Mouse (Mus musculus): Measurements from ENCODE around the gene 4933428G20Rik. TPM values are rescaled to one million over a fixed set of nuclear protein-coding genes. Genes with fewer than 3 reads are reported as not detected.
A peak's percentile ranks its signal among the peaks of the same experiment; 100 is the strongest.

Gene 4933428G20Rik
- polyA plus RNA-seq, 1 experiment, result not detected

DNA sequence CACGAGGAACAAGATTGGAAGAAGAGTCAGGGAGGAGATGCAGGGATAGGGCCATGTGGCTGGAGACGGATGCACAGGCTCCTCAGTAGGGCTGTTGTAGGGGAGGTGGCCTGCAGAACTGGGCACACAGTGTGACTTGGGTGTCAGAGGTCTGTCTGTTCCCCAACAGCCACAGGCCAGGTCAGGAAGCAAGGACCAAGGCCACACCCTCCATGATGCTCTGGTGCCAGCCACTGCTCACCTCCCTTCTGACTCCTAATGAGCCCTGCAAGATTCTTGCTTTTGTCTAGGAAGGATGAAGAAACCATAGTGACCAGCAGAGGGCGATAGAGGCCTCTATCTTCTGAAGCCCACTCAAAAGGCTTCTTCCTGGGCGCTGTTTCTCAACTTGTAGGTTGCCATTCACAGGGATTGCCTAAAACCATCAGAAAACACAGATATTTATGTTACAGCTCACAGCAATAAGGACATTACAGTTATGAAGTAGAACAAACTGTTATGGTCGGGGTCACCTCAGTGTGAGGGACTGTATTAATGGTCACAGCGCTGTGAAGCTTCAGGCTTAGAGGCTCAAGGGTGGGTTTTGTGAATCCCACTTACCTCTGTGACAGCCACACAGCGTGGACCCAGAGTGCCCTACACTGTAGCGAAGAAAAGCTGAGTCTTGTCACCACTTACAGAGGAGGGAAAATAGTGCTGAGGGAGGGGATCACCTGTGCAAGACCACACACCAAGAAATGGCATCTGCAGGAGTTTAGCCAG is 23.6 kb downstream of the 4933428G20Rik start:
- Histone ChIP-seq H3K27ac (ENCODE audit: insufficient read depth, low read depth, low read length) (no peak overlapping the region), H3K4me1 (ENCODE audit: control insufficient read depth, insufficient read depth, insufficient read length, low read length) (no peaks in the 10 kb centered on the region), H3K27me3 (ENCODE audit: control insufficient read depth, insufficient read depth, low read length) (no peaks in the 10 kb centered on the region), H3K36me3 (ENCODE audit: control insufficient read depth, insufficient read depth, low read length) (no peaks in the 10 kb centered on the region), H3K4me3 (ENCODE audit: low read depth, low read length) (no peak overlapping the region)
- WGBS, result 58% methylated on average over 8 of the region's 8 CpGs
- TF ChIP-seq POLR2A (IDR thresholded peaks at IDR 0.05; ENCODE audit: low read depth, low read length) (no peak), CTCF (IDR thresholded peaks at IDR 0.05; ENCODE audit: extremely low read depth, insufficient read length, insufficient replicate concordance, low read depth, low read length) (peak; percentile 44; the same call in 1 of the 2 replicates)

DNA sequence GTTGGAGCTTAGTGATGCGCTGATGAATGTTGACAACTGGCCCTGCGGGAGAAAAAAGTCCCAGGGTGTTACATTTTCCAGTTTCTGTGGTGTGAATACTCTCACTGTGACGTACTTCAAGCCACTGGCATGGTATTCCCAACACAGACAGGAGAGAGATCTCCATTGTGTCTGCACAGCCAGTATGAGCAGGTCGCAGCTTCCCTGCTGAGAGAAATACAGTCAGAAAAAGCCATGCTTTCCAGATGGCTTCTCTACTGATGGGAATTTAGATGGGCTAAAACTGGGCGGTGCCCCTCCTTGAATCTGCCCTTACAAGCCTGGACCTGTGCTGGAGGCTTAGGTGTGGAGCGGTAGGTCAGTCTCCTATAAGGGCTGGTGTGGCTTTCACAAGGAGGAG is 28.9 kb downstream of the 4933428G20Rik start:
- H3K4me3 ChIP-seq (ENCODE audit: low read depth, low read length), result no peak overlapping the region
- no peaks in the 10 kb centered on the region for H3K4me1 ChIP-seq (ENCODE audit: control insufficient read depth, insufficient read depth, insufficient read length, low read length)
- no peak overlapping the region for H3K27ac ChIP-seq (ENCODE audit: insufficient read depth, low read depth, low read length)
- H3K36me3 ChIP-seq (ENCODE audit: control insufficient read depth, insufficient read depth, low read length), result no peaks in the 10 kb centered on the region
- no peaks in the 10 kb centered on the region for H3K27me3 ChIP-seq (ENCODE audit: control insufficient read depth, insufficient read depth, low read length)
- 87% methylated on average over 6 of the region's 6 CpGs for WGBS
- no peak for TF ChIP-seq CTCF (IDR thresholded peaks at IDR 0.05; ENCODE audit: extremely low read depth, insufficient read length, insufficient replicate concordance, low read depth, low read length)
- no peak for TF ChIP-seq POLR2A (IDR thresholded peaks at IDR 0.05; ENCODE audit: low read depth, low read length)

DNA sequence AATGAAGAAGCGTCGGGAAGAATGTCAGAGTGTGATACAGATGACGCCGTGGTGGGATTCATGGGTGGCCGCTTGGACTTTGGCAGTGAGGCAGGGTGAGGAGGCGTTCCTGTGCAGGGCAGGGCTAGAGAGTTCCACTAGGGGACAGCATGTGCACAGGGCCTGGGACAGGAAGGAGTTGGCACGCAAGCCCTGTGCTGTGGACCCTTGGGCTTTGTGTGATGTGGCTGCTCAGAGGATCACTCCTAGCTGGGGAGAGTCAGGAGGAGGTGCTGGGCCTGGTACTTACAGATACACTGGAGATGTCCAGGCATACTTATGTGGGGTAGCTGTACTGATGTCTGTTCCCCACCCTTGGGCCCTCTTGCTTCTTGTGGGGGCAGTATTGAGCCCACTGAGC is 30.3 kb downstream of the 4933428G20Rik start:
- Histone ChIP-seq H3K27me3 (ENCODE audit: control insufficient read depth, insufficient read depth, low read length) (no peaks in the 10 kb centered on the region), H3K27ac (ENCODE audit: insufficient read depth, low read depth, low read length) (no peak overlapping the region), H3K4me1 (ENCODE audit: control insufficient read depth, insufficient read depth, insufficient read length, low read length) (no peaks in the 10 kb centered on the region), H3K4me3 (ENCODE audit: low read depth, low read length) (no peak overlapping the region), H3K36me3 (ENCODE audit: control insufficient read depth, insufficient read depth, low read length) (no peaks in the 10 kb centered on the region)
- no peak for TF ChIP-seq POLR2A (IDR thresholded peaks at IDR 0.05; ENCODE audit: low read depth, low read length)
- TF ChIP-seq CTCF (IDR thresholded peaks at IDR 0.05; ENCODE audit: extremely low read depth, insufficient read length, insufficient replicate concordance, low read depth, low read length), result no peak
- 85% methylated on average over 7 of the region's 7 CpGs for WGBS

DNA sequence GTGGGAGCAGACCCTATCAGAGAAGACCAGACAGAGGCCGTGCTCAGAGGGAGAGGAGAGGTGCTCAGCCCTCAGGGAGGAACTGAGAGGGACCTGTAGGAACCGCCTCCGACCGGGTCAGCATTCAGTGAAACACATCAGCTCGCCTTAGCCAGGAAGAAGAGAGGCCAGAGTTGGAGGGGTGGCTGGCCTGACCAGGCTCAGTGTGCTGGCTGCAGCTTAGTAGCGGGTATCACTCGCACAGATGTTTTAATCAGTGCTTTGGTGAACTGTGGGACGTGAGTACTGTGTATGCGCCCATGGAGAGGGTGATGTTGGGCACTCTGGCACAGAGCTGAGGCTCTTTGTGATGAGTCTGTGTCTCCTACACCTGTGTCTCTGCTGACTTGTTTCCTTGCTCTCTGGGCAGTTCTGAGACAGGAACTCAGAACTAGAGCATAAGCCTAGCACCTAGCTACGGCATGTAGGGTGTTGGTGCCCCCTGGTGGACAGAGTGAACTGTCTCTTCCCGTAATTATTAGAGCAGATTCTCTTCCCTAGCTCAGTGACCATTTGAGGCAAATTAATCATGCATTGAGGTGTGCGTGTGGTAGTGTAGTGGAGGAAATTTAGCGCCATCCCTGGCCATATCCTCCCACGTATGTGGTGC is 31.4 kb downstream of the 4933428G20Rik start:
- no peak overlapping the region for H3K27ac ChIP-seq (ENCODE audit: insufficient read depth, low read depth, low read length)
- H3K27me3 ChIP-seq (ENCODE audit: control insufficient read depth, insufficient read depth, low read length), result no peaks in the 10 kb centered on the region
- TF ChIP-seq CTCF (IDR thresholded peaks at IDR 0.05; ENCODE audit: extremely low read depth, insufficient read length, insufficient replicate concordance, low read depth, low read length) (peak; percentile 83; the same call in 1 of the 2 replicates), POLR2A (IDR thresholded peaks at IDR 0.05; ENCODE audit: low read depth, low read length) (no peak)
- no peaks in the 10 kb centered on the region for H3K36me3 ChIP-seq (ENCODE audit: control insufficient read depth, insufficient read depth, low read length)
- no peak overlapping the region for H3K4me3 ChIP-seq (ENCODE audit: low read depth, low read length)
- H3K4me1 ChIP-seq (ENCODE audit: control insufficient read depth, insufficient read depth, insufficient read length, low read length), result no peaks in the 10 kb centered on the region
- WGBS, result 51% methylated on average over 14 of the region's 14 CpGs

DNA sequence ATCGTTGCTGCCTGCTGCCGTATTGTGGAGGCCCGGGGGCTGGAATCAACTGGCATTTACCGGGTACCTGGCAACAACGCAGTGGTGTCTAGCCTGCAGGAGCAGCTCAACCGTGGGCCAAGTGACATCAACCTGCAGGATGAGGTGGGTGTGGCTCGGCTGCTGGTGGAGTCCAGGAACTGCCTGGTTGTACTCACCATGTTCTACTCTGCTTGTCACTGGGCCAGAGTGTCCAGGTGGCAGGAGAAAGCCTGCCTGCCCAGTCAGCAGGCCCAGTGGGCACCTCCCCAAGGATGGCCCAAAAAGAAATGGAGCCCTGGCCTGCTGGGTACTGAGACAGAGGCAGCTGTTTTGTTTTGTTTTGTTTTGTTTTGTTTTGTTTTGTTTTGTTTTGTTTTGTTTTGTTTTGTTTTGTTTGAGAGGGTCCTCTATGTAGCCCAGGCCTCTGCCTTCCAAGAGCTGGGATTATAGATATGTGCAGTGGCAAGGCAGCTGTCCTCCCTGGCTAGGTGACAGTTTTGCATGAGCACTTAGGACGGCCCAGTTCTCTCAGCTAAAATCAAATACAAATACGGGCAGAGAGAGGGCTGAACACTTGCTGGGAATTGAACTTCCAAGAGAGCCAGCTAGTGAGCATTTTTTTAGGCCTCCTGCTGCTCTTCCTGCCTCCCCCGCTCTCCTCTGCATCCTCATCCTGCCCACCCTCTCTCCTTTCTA is 33.5 kb downstream of the 4933428G20Rik start:
- TF ChIP-seq POLR2A (IDR thresholded peaks at IDR 0.05; ENCODE audit: low read depth, low read length) (no peak), CTCF (IDR thresholded peaks at IDR 0.05; ENCODE audit: extremely low read depth, insufficient read length, insufficient replicate concordance, low read depth, low read length) (no peak)
- Histone ChIP-seq H3K36me3 (ENCODE audit: control insufficient read depth, insufficient read depth, low read length) (no peaks in the 10 kb centered on the region), H3K27ac (ENCODE audit: insufficient read depth, low read depth, low read length) (no peak overlapping the region), H3K4me3 (ENCODE audit: low read depth, low read length) (no peak overlapping the region), H3K27me3 (ENCODE audit: control insufficient read depth, insufficient read depth, low read length) (no peaks in the 10 kb centered on the region), H3K4me1 (ENCODE audit: control insufficient read depth, insufficient read depth, insufficient read length, low read length) (no peaks in the 10 kb centered on the region)
- WGBS, result 66% methylated on average over 10 of the region's 10 CpGs

DNA sequence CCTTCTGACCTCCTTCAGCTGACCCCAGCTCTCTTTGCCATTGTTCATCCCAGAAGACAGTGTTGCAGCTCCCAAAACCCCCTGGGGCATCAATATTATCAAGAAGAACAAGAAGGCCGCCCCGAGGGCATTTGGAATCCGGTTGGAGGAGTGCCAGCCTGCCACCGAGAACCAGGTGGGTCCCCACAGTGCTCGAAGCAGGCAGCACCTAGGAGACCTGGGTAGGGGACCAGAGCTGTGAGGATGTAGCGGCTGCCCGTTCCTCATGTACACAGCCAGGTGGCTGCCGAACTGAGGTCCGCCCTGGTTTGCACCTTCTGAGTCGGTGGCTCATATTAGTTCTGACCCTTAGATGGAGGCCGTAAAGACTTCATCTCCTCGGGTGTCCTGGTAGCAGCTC is 34.2 kb downstream of the 4933428G20Rik start:
- peaks cover 2% of the 10 kb centered on the region; the same call in 1 of the 2 replicates for H3K36me3 ChIP-seq (ENCODE audit: control insufficient read depth, insufficient read depth, low read length)
- 83% methylated on average over 12 of the region's 12 CpGs for WGBS
- TF ChIP-seq CTCF (IDR thresholded peaks at IDR 0.05; ENCODE audit: extremely low read depth, insufficient read length, insufficient replicate concordance, low read depth, low read length), result no peak
- TF ChIP-seq POLR2A (IDR thresholded peaks at IDR 0.05; ENCODE audit: low read depth, low read length), result no peak
- no peaks in the 10 kb centered on the region for H3K4me1 ChIP-seq (ENCODE audit: control insufficient read depth, insufficient read depth, insufficient read length, low read length)
- no peak overlapping the region for H3K4me3 ChIP-seq (ENCODE audit: low read depth, low read length)
- H3K27ac ChIP-seq (ENCODE audit: insufficient read depth, low read depth, low read length), result no peak overlapping the region
- no peaks in the 10 kb centered on the region for H3K27me3 ChIP-seq (ENCODE audit: control insufficient read depth, insufficient read depth, low read length)

DNA sequence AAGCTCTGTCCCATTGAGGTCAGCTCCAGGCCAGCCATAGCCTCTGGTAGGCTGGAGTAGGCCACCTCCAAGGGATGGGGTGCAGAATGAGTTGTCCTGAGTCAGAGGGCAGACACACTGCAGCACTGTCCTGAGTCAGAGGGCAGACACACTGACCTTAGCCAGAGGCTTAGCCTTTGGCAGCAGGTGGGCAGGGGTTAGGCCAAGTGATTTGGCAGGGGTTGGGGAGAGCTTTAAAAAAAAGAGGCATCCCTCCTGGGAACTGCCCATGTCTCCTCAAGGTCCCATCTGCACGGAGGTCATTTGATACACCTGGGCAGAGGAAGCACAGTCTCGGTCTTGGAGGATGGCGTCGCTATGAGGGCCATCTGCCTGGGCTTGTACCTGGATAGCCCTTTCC is 36.1 kb downstream of the 4933428G20Rik start:
- Histone ChIP-seq H3K36me3 (ENCODE audit: control insufficient read depth, insufficient read depth, low read length) (peaks cover 2% of the 10 kb centered on the region; the same call in 1 of the 2 replicates), H3K4me3 (ENCODE audit: low read depth, low read length) (no peak overlapping the region), H3K27me3 (ENCODE audit: control insufficient read depth, insufficient read depth, low read length) (no peaks in the 10 kb centered on the region), H3K4me1 (ENCODE audit: control insufficient read depth, insufficient read depth, insufficient read length, low read length) (no peaks in the 10 kb centered on the region), H3K27ac (ENCODE audit: insufficient read depth, low read depth, low read length) (no peak overlapping the region)
- TF ChIP-seq POLR2A (IDR thresholded peaks at IDR 0.05; ENCODE audit: low read depth, low read length) (no peak), CTCF (IDR thresholded peaks at IDR 0.05; ENCODE audit: extremely low read depth, insufficient read length, insufficient replicate concordance, low read depth, low read length) (no peak)
- 90% methylated on average over 4 of the region's 4 CpGs for WGBS

Measured in small intestine, adult 2 months (tissue).